Mouse (Mus musculus) kidney, adult 18-20 months (tissue): ENCODE measurements at regions not wholly inside any gene's neighbourhood (a gene's known extent, or its start where the extent isn't known, plus 50 kb on each side); places are given as distances from the start of the nearest gene placed in this dataset.

ENCODE experiments used
- DNase-seq: peaks from one replicate; pipeline ENCODE4 v3.0.0; 2021

GRCm38 (mm10) chr14:45056291-45056690 is 68.3 kb downstream of the Ptger2 start:
- DNase-seq = no peak

GRCm38 (mm10) chr14:45061681-45062080 is 73.7 kb downstream of the Ptger2 start:
- DNase-seq = no peak

GRCm38 (mm10) chr14:45064498-45064897 is 76.5 kb downstream of the Ptger2 start:
- no peak for DNase-seq

- DNase-seq = no peak
Observed at GRCm38 (mm10) chr14:45069598-45070212, 81.7 kb downstream of the Ptger2 start.

- peak; percentile 5 for DNase-seq
Observed at GRCm38 (mm10) chr14:45074902-45075488, 87.0 kb downstream of the Ptger2 start.

- DNase-seq = no peak
Observed at GRCm38 (mm10) chr14:45077216-45077615, 89.2 kb downstream of the Ptger2 start.

GRCm38 (mm10) chr14:45079793-45080192 is 91.8 kb downstream of the Ptger2 start:
- DNase-seq = no peak

- no peak for DNase-seq
Observed at GRCm38 (mm10) chr14:45080231-45080630, 92.2 kb downstream of the Ptger2 start.

GRCm38 (mm10) chr14:45083058-45083457 is 95.1 kb downstream of the Ptger2 start:
- no peak for DNase-seq
